Mouse (Mus musculus): ENCODE data around the gene Rag1.

Rag1 gene

GRCm38 (mm10) chr2:101649114-101649671 is at the start of gene Rag1, which contains the start of gene B230118H07Rik:
Gene Rag1 (minus strand): TSS chr2:101649501.
Gene B230118H07Rik (minus strand): TSS chr2:101649532.
- DNase-seq: no peak

- DNase-seq: no peak
These were observed 46.3 kb upstream of the Rag1 start for GRCm38 (mm10) chr2:101695584-101695983.

GRCm38 (mm10) chr2:101693577-101694215 is 44.4 kb upstream of the Rag1 start:
- peak; percentile 24 for DNase-seq

- no peak for DNase-seq
These were observed 43.7 kb upstream of the Rag1 start for GRCm38 (mm10) chr2:101693043-101693442.

GRCm38 (mm10) chr2:101690252-101690827 is 41.0 kb upstream of the Rag1 start:
- DNase-seq: no peak

- DNase-seq: no peak
These were observed 38.7 kb upstream of the Rag1 start for GRCm38 (mm10) chr2:101688011-101688410.

- DNase-seq: peak; percentile 18
These were observed 35.1 kb upstream of the Rag1 start for GRCm38 (mm10) chr2:101684421-101684820.

GRCm38 (mm10) chr2:101679164-101679784 is 30.0 kb upstream of the Rag1 start:
- no peak for DNase-seq

- peak; percentile 87 for DNase-seq
These were observed 29.1 kb upstream of the Rag1 start, which contains the start of gene Traf6 for GRCm38 (mm10) chr2:101678236-101679021. Gene Traf6 (plus strand): TSS chr2:101678429.

GRCm38 (mm10) chr2:101673547-101673946 is 24.2 kb upstream of the Rag1 start:
- no peak for DNase-seq

GRCm38 (mm10) chr2:101668751-101669150 is 19.4 kb upstream of the Rag1 start:
- no peak for DNase-seq

GRCm38 (mm10) chr2:101665703-101666092 is 16.4 kb upstream of the Rag1 start:
- no peak for DNase-seq

- peak; percentile 81 for DNase-seq
These were observed 15.9 kb upstream of the Rag1 start for GRCm38 (mm10) chr2:101665058-101665702.

GRCm38 (mm10) chr2:101660536-101660935 is 11.2 kb upstream of the Rag1 start:
- no peak for DNase-seq

- peak; percentile 75 for DNase-seq
These were observed 3.8 kb upstream of the Rag1 start for GRCm38 (mm10) chr2:101652921-101653597.

GRCm38 (mm10) chr2:101652204-101652920 is 3.1 kb upstream of the Rag1 start:
- DNase-seq: no peak

- DNase-seq: no peak
These were observed 1.1 kb upstream of the Rag1 start for GRCm38 (mm10) chr2:101650446-101650845.

GRCm38 (mm10) chr2:101648361-101648760 is 940 bp downstream of the Rag1 start:
- no peak for DNase-seq

GRCm38 (mm10) chr2:101645841-101646240 is 3.5 kb downstream of the Rag1 start:
- no peak for DNase-seq

GRCm38 (mm10) chr2:101639840-101640350 is 9.4 kb downstream of the Rag1 start:
- no peak for DNase-seq
